Mouse (Mus musculus) cerebellum, adult 2 months (tissue): ENCODE results near the gene Vwa5b1.

Source experiments
- CTCF ChIP-seq: fragments of 200-500 bp; IDR thresholded peaks from 2 replicates; pipeline ENCODE4 v1.5.1; 2011; ENCODE audit warnings: low read depth, mild to moderate bottlenecking, control low read depth, low read length, moderate library complexity, borderline replicate concordance; ENCODE audit not compliant: insufficient read depth
- POLR2A ChIP-seq: fragments of 200-500 bp; IDR thresholded peaks from 2 replicates; pipeline ENCODE4 v1.6.1; 2011; ENCODE audit warnings: low read length, control low read depth, borderline replicate concordance; ENCODE audit not compliant: insufficient read depth

DNA sequence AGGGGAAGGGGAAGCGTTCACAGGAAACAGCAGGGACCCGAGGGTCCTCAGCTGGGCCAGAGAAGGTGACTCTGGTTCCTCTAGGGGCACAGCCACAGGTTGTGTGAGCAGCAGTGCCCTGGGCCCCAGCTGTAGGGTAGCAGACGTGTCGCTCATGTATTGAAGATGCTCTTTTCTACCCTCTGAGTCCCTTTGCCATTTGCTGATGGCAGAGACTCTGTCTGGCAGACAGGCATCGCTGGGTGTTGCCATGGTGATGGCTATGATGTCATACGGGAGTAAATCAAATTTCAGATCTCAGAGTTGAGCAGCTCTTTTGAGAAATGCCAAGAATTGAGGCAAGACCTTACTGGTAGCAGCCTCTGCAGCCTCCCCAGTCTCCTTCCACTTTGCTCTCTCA is 17.4 kb upstream of the Vwa5b1 start:
- TF ChIP-seq CTCF (no peak), POLR2A (no peak)
